Mouse (Mus musculus): ENCODE measurements at regions not wholly inside any gene's neighbourhood (a gene's known extent, or its start where the extent isn't known, plus 50 kb on each side); places are given as distances from the start of the nearest gene placed in this dataset.

DNA sequence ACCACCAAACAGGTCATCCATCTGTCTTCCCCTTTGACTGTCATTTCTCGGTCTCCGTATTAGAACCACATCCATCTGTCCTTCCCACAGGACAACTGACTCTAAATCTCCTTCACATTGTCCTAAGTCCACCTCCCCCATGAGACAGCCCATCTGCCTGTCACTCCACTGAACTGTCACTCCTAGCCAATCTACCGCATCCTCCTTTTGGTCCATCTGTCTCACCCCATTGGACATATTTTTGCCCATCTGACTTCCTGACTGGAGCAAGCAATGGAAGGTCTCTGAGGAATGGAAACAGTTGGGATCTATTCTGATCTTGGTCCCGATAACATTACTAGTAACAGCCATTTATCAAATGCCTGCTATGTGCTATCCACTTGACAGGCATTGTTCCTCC, 99.9 kb upstream of the Pkdcc start:
- no peak for TF ChIP-seq POLR2A (IDR thresholded peaks at IDR 0.05; ENCODE audit: insufficient read depth, low read depth, low read length)
- TF ChIP-seq EP300 (IDR thresholded peaks at IDR 0.05; ENCODE audit: insufficient read depth, low read depth, low read length), result no peak
